Mouse (Mus musculus) liver, embryonic 11.5 days (tissue): ENCODE measurements around the gene Gpam. TPM values are rescaled to one million over a fixed set of nuclear protein-coding genes. Genes with fewer than 3 reads are reported as not detected.

Source experiments
- ATAC-seq: fragments of 200-750 bp; cut with Nextera tagmentation; replicated peaks from 2 replicates; pipeline ENCODE4 v1.8.0; 2017; ENCODE audit warnings: moderate number of reproducible peaks, mild to moderate bottlenecking, moderate TSS enrichment, moderate library complexity; ENCODE audit not compliant: low FRiP score
- DNase-seq: peaks from one replicate; pipeline ENCODE4 v3.0.0-alpha.2; 2017; ENCODE audit warnings: low spot score
- H3K27ac ChIP-seq: fragments of 300-500 bp; sonication (generic); 2 replicates; pipeline ENCODE4 v1.5.1; 2014; ENCODE audit warnings: mild to moderate bottlenecking, low read depth, low read length, control low read depth
- H3K27me3 ChIP-seq: fragments of 300-500 bp; sonication (generic); replicated peaks from 2 replicates; pipeline ENCODE4 v1.6.1; 2014; ENCODE audit warnings: low read length, mixed read lengths; ENCODE audit not compliant: control insufficient read depth, insufficient read depth
- H3K36me3 ChIP-seq: fragments of 300-500 bp; sonication (generic); 2 replicates; pipeline ENCODE4 v1.6.1; 2014; ENCODE audit warnings: mild to moderate bottlenecking, low read length, moderate library complexity, mixed read lengths; ENCODE audit not compliant: control insufficient read depth, insufficient read depth
- H3K4me1 ChIP-seq: fragments of 300-500 bp; sonication (generic); replicated peaks from 2 replicates; pipeline ENCODE4 v1.6.1; 2014; ENCODE audit warnings: low read length, mixed read lengths; ENCODE audit not compliant: control insufficient read depth, insufficient read depth
- H3K4me2 ChIP-seq: fragments of 300-500 bp; sonication (generic); 2 replicates; pipeline ENCODE4 v1.6.1; 2014; ENCODE audit warnings: mild to moderate bottlenecking, control low read depth, moderate library complexity
- H3K4me3 ChIP-seq: fragments of 300-500 bp; sonication (generic); 2 replicates; pipeline ENCODE4 v1.5.1; 2014; ENCODE audit warnings: low read depth, low read length, control low read depth
- H3K9ac ChIP-seq: fragments of 300-500 bp; sonication (generic); 2 replicates; pipeline ENCODE4 v1.6.1; 2014; ENCODE audit warnings: low read depth, low read length, control low read depth
- H3K9me3 ChIP-seq: fragments of 300-500 bp; sonication (generic); 2 replicates; pipeline ENCODE4 v1.6.1; 2016; ENCODE audit warnings: low read length, inconsistent platforms, mixed read lengths; ENCODE audit not compliant: control insufficient read depth
- WGBS: fragments of 180-500 bp; shearing (Covaris S2); extraction: QIAGEN DNeasy Blood & Tissue Kit; methylation state at CpG from one replicate; pipeline ENCODE4 v1.1.7; 2014; 5-methylcytosine and 5-hydroxymethylcytosine counted together
- polyA plus RNA-seq: library from polyadenylated mRNA; unstranded; fragments of >200 nt; fragmentation: Nextera tagmentation; extraction: Ambion mirVana; gene quantifications from 2 replicates; pipeline ENCODE4 v1.2.1, GENCODE M21; 2014

The Gpam gene
- polyA plus RNA-seq, 1 experiment from 2014 or later = 36.3 TPM

GRCm38 (mm10) chr19:55060964-55061363 lies 66.1 kb downstream of the Gpam start:
- DNase-seq (peak; percentile 66), ATAC-seq (peak; percentile 68)
- H3K9me3 ChIP-seq = no peaks in the 10 kb centered on the region
- H3K27ac ChIP-seq = no peak overlapping the region
- no peak overlapping the region for H3K9ac ChIP-seq
- peak overlapping the region; percentile 32; the same call in 1 of the 2 replicates for H3K4me3 ChIP-seq
- WGBS = 5% methylated on average over 7 of the region's 7 CpGs
- peak overlapping the region; percentile 70 for H3K4me2 ChIP-seq
- H3K4me1 ChIP-seq = 0 out of 2 replicates have a peak, but pooled peaks cover 2% of the 10 kb centered on the region
- H3K36me3 ChIP-seq = no peaks in the 10 kb centered on the region
- H3K27me3 ChIP-seq = no peaks in the 10 kb centered on the region

DNA sequence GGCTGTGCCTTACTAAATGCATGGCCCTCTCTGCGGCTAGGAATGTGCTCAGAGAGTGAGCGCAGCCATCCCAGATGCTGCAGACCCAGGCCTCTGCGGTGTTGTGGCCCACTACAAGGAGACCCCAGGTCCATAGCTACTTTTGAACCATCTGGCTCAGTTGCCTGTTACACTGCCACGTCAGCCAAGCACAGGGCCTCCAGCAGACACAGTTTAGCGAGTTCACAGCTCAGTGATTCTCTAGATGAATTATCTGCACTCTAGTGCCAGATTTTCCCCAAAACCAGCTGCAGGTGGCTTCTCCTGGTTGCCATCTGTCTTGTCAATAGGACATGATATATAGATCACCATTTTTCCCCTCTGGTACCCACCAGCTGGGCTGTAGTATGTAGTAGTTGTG lies 69.6 kb downstream of the Gpam start:
- Histone ChIP-seq H3K4me1 (no peaks in the 10 kb centered on the region), H3K4me3 (no peak overlapping the region), H3K9ac (no peak overlapping the region), H3K27me3 (no peaks in the 10 kb centered on the region), H3K4me2 (no peak overlapping the region), H3K9me3 (no peaks in the 10 kb centered on the region), H3K36me3 (no peaks in the 10 kb centered on the region), H3K27ac (no peak overlapping the region)
- WGBS = 67% methylated on average over 5 of the region's 5 CpGs
- ATAC-seq (no peak), DNase-seq (no peak)

DNA sequence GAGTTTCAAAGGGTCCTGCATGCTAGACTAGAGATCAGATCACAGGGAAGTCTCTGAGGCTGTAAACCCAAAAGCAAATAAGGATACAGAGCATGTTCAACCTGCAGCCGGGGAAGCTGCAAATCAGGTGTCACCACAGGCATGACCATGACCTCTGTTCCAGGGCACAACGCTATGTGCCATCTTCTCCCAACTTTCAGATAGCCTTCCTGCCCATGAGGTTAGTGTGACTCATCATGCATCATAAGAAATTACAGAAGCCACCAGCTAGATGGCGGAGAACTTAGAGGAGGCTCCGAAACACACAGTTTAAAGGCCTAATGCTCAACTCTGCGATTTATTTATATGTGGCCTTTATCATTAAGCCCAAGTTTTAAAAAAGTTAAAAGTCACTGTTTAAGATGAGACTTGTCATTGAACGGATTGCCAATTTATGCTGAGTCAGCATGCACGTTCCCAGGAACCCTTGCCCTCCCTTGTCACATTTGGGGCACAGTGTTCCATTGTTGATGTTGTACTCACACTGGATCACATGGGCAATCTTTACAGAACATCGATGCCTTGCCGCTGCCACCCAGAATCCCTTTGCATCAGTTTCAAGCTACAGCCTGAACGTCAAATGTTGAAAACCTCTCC lies 71.3 kb downstream of the Gpam start:
- ATAC-seq (no peak), DNase-seq (no peak)
- no peak overlapping the region for H3K27ac ChIP-seq
- H3K9me3 ChIP-seq = no peaks in the 10 kb centered on the region
- H3K4me3 ChIP-seq = no peak overlapping the region
- H3K9ac ChIP-seq = no peak overlapping the region
- H3K4me2 ChIP-seq = no peak overlapping the region
- no peaks in the 10 kb centered on the region for H3K4me1 ChIP-seq
- H3K36me3 ChIP-seq = no peaks in the 10 kb centered on the region
- no peaks in the 10 kb centered on the region for H3K27me3 ChIP-seq
- WGBS = 81% methylated on average over 10 of the region's 10 CpGs

DNA sequence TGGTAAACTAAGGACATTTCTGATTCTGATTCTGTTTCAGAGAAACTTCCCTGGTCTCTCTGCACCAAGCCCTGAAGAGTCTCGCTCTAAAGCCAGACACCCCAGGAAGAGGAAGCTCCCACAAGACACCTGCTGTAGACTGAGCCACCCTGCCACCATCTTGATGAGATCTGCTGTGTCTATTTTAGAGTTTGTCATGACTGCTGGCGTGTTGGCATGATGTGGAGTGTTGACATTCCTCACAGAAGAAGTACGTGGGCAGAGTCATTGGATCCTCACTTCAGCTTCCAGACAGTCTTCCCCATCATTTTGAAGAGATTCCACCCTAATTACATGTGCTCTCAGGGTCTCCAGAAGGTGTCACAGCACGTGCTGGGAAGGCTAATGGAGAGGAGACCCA lies 73.9 kb downstream of the Gpam start:
- Histone ChIP-seq H3K4me2 (no peak overlapping the region), H3K4me1 (no peaks in the 10 kb centered on the region), H3K27me3 (no peaks in the 10 kb centered on the region), H3K36me3 (no peaks in the 10 kb centered on the region), H3K27ac (no peak overlapping the region), H3K4me3 (no peak overlapping the region), H3K9me3 (no peaks in the 10 kb centered on the region), H3K9ac (no peak overlapping the region)
- 61% methylated on average over 4 of the region's 4 CpGs for WGBS
- DNase-seq (no peak), ATAC-seq (no peak)

- Histone ChIP-seq H3K9ac (no peak overlapping the region), H3K4me1 (no peaks in the 10 kb centered on the region), H3K9me3 (no peaks in the 10 kb centered on the region), H3K27ac (no peak overlapping the region), H3K36me3 (no peaks in the 10 kb centered on the region), H3K4me3 (no peak overlapping the region), H3K27me3 (no peaks in the 10 kb centered on the region), H3K4me2 (no peak overlapping the region)
- WGBS = 75% methylated on average over 7 of the region's 7 CpGs
- ATAC-seq (no peak), DNase-seq (no peak)
Observed at GRCm38 (mm10) chr19:55037406-55037805, 89.6 kb downstream of the Gpam start.

DNA sequence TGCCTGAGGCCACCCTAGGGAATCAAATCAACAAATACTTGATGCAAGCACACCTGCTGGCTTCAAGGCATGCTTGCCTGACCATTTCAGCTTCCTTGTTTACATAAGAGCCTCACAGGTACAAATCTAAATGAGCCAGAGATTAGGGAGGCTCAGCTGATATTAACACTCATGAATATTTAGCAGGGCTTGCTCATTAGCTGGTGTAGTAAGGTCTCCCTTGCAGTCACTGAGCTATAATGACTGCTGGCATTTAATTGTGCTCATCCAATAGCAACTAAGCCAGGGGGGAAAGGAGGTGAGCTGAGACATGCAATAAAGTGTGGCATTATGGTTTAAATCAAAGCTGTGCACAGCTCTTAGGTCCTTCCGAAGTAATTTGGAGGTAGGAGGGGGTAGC lies 108.2 kb downstream of the Gpam start:
- DNase-seq (no peak), ATAC-seq (no peak)
- Histone ChIP-seq H3K4me3 (no peak overlapping the region), H3K27ac (no peak overlapping the region), H3K4me2 (no peak overlapping the region), H3K36me3 (no peaks in the 10 kb centered on the region), H3K4me1 (no peaks in the 10 kb centered on the region), H3K27me3 (no peaks in the 10 kb centered on the region), H3K9ac (no peak overlapping the region), H3K9me3 (no peaks in the 10 kb centered on the region)
- WGBS = 53% methylated on average over 1 of the region's 1 CpGs

Other genes starting within 250 kb of the Gpam start
- not detected in 2 replicates for gene Tectb, start 53.5 kb upstream of the Gpam start, polyA plus RNA-seq
- gene Gucy2g, start 114.0 kb upstream of the Gpam start, polyA plus RNA-seq = 0.04 TPM in 1 of 2 replicates, not detected in the other
- 125 and 130 TPM in 2 replicates for gene Acsl5, start 124.7 kb upstream of the Gpam start, polyA plus RNA-seq
- gene Zdhhc6, start 188.8 kb upstream of the Gpam start, polyA plus RNA-seq = 120 and 124 TPM in 2 replicates
- gene Vti1a, start 189.1 kb upstream of the Gpam start, polyA plus RNA-seq = 26.4 and 30.1 TPM in 2 replicates